Mouse (Mus musculus): ENCODE data around the gene Serinc4.

DNA sequence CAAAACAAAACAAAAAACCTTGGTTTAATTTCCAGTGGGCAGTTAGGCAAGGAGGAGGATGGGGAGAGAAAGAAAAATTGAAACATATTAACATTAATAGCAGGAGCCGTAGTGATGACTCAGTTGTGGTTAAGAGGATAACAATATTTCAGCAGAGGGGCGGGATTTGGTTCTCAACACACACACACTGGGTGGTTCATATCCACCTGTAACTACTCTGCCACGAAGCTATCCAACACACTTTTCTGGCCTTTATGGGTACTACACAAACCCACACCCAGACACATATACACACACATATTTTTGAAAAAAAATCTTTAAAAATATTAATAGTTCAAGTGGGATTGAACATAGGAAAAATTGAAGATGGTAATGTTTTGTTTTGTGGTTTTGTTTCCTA, 9.6 kb downstream of the Serinc4 start:
- TF ChIP-seq CTCF (IDR thresholded peaks at IDR 0.05 in 2 of 3, conservative IDR thresholded peaks at IDR 0.05 in 1 of 3; ENCODE audit: control insufficient read depth in 1 of 3, insufficient read depth in 1 of 3, low read depth in 2 of 3, low read length in 3 of 3, poor library complexity in 1 of 3, severe bottlenecking in 1 of 3) (no peak), MEF2A (IDR thresholded peaks at IDR 0.05; ENCODE audit: extremely low read depth, insufficient replicate concordance, low read depth, low read length, poor library complexity, severe bottlenecking) (no peak), ZMIZ1 (IDR thresholded peaks at IDR 0.05; ENCODE audit: low read depth, low read length) (no peak), MAX (IDR thresholded peaks at IDR 0.05; ENCODE audit: low read length) (peak; percentile 58), POLR2AphosphoS2 (IDR thresholded peaks at IDR 0.05; ENCODE audit: low read length) (no peak), NELFE (IDR thresholded peaks at IDR 0.05; ENCODE audit: low read depth, low read length) (no peak)
